Mouse (Mus musculus): Measurements from ENCODE around the gene Dusp3. TPM values are rescaled to one million over a fixed set of nuclear protein-coding genes. Genes with fewer than 3 reads are reported as not detected.

Dusp3 gene
- polyA plus RNA-seq, 1 experiment = 0.02 TPM

DNA sequence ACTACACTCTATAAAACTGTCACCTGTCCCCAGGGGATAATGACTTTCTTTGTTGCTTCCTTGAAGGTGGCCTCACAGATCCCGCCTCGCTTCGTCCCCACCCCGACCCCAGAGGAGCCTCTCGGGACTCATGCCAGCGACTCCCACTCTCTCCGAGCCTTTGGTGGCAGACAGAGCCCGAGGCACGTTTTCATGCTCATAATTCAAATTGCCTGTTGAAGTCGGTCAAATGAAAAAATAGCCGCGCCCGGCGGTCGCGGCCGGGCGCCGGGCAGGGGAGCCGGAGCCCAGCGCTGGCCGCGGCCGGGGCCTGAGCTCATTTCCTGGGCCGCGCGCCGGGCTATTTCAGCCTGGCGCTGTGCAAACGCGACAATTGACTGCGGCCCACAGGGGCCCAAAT, 49.7 kb downstream of the Dusp3 start:
- H3K36me3 ChIP-seq (ENCODE audit: control insufficient read depth) = no peaks in the 10 kb centered on the region
- peak overlapping the region; percentile 30 for H3K4me3 ChIP-seq (replicated peaks)
- peaks cover 39% of the 10 kb centered on the region for H3K27me3 ChIP-seq (ENCODE audit: control insufficient read depth)
- no peak for TF ChIP-seq TAL1 (IDR thresholded peaks at IDR 0.05; ENCODE audit: low read length)
- TF ChIP-seq GATA1 (IDR thresholded peaks at IDR 0.05; ENCODE audit: low read length) = no peak
- no peaks in the 10 kb centered on the region for H3K9me3 ChIP-seq (ENCODE audit: control insufficient read depth, low read length)
- no peaks in the 10 kb centered on the region; the same call in 1 of the 2 replicates for H3K4me1 ChIP-seq (ENCODE audit: control insufficient read depth)

DNA sequence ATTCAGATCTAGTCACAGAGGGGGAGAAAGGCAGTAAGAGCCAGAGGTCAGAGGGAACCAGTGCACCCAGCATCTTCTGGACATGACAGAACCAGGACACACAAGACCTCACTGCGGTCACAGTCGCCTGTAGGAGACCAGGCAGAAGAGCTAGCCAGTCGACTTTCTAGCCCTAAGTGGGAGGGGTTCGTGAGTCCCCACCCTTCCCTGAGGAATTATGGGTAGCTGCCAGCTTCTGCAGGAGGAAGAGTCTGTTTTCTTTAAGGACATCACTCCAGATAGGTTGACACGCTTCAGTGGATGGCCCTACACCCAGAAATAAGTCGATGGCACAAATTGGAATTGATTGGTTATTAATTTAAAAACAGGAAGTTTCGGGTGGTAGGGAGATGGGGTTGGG, 50.4 kb downstream of the Dusp3 start:
- Histone ChIP-seq H3K4me3 (replicated peaks) (no peak overlapping the region), H3K4me1 (ENCODE audit: control insufficient read depth) (no peaks in the 10 kb centered on the region; the same call in 1 of the 2 replicates), H3K36me3 (ENCODE audit: control insufficient read depth) (no peaks in the 10 kb centered on the region), H3K9me3 (ENCODE audit: control insufficient read depth, low read length) (no peaks in the 10 kb centered on the region), H3K27me3 (ENCODE audit: control insufficient read depth) (peaks cover 39% of the 10 kb centered on the region)
- TF ChIP-seq GATA1 (IDR thresholded peaks at IDR 0.05; ENCODE audit: low read length) (no peak), TAL1 (IDR thresholded peaks at IDR 0.05; ENCODE audit: low read length) (no peak)

DNA sequence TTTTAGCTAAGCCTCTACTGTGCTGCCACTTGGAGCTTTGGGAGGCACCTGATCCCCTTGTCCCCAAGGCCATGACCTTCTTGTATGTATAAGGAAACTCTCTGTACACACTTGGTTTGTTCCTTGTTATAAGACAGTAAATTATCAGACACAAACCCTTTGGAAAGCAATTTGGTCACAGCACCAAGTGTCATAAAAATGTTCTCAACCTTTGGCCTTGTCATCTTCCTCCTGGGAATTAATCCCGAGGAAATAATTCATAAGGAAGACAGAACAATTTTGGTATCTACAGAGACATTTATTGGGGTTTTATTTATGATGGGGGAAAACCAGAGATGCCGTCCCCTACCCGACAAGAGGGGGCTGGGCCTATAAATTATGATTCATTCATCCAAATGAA, 51.1 kb downstream of the Dusp3 start:
- Histone ChIP-seq H3K9me3 (ENCODE audit: control insufficient read depth, low read length) (no peaks in the 10 kb centered on the region), H3K4me1 (ENCODE audit: control insufficient read depth) (no peaks in the 10 kb centered on the region; the same call in 1 of the 2 replicates), H3K4me3 (replicated peaks) (no peak overlapping the region), H3K27me3 (ENCODE audit: control insufficient read depth) (peaks cover 36% of the 10 kb centered on the region), H3K36me3 (ENCODE audit: control insufficient read depth) (no peaks in the 10 kb centered on the region)
- TF ChIP-seq TAL1 (IDR thresholded peaks at IDR 0.05; ENCODE audit: low read length) = no peak
- no peak for TF ChIP-seq GATA1 (IDR thresholded peaks at IDR 0.05; ENCODE audit: low read length)

GRCm38 (mm10) chr11:101931978-101932377, 54.8 kb downstream of the Dusp3 start:
- peaks cover 11% of the 10 kb centered on the region for H3K27me3 ChIP-seq (ENCODE audit: control insufficient read depth)
- H3K4me1 ChIP-seq (ENCODE audit: control insufficient read depth) = no peaks in the 10 kb centered on the region; the same call in 1 of the 2 replicates
- no peaks in the 10 kb centered on the region for H3K36me3 ChIP-seq (ENCODE audit: control insufficient read depth)
- no peak overlapping the region for H3K4me3 ChIP-seq (replicated peaks)
- no peak for TF ChIP-seq TAL1 (IDR thresholded peaks at IDR 0.05; ENCODE audit: low read length)
- no peak for TF ChIP-seq GATA1 (IDR thresholded peaks at IDR 0.05; ENCODE audit: low read length)
- no peaks in the 10 kb centered on the region for H3K9me3 ChIP-seq (ENCODE audit: control insufficient read depth, low read length)

DNA sequence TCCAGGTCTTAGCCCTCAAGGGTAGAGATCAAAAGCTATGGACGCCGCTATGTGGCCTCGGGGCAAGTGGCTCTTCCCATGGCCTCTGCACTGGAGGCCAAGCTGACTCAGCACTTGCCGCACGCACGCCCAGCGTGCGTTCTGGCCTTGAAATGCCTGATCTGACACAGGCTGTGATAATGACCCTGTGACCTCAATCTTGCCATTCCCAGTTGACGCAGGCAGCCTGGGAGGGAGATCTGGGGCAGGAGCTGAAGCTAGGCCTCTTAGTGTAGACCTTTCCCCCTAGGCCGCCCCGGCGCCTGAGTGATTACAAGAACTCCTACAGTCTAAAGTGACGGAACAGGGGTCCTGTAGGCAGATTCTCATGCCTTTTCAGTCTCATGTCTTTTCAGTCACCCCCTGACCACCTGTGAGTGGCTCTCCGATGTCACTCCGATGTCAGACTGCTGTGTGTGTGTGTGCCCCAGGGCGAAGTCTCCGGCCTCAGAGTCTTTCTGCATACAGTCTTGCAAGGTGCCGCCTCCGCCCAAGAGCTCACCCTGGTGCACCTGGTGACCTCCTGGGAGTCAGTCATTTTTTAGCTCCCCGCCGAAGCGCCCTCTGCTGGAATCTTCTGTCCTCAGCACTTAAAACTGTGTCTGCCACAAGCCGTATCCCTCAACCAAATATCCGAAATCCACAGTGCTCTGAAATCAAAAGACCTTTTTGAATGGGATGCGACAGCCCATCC, 58.6 kb downstream of the Dusp3 start:
- no peak overlapping the region for H3K4me3 ChIP-seq (replicated peaks)
- H3K27me3 ChIP-seq (ENCODE audit: control insufficient read depth) = no peaks in the 10 kb centered on the region
- no peaks in the 10 kb centered on the region for H3K9me3 ChIP-seq (ENCODE audit: control insufficient read depth, low read length)
- TF ChIP-seq TAL1 (IDR thresholded peaks at IDR 0.05; ENCODE audit: low read length) (no peak), GATA1 (IDR thresholded peaks at IDR 0.05; ENCODE audit: low read length) (no peak)
- no peaks in the 10 kb centered on the region for H3K36me3 ChIP-seq (ENCODE audit: control insufficient read depth)
- H3K4me1 ChIP-seq (ENCODE audit: control insufficient read depth) = no peaks in the 10 kb centered on the region

GRCm38 (mm10) chr11:101926951-101927589, 59.7 kb downstream of the Dusp3 start:
- Histone ChIP-seq H3K9me3 (ENCODE audit: control insufficient read depth, low read length) (no peaks in the 10 kb centered on the region), H3K27me3 (ENCODE audit: control insufficient read depth) (no peaks in the 10 kb centered on the region), H3K36me3 (ENCODE audit: control insufficient read depth) (no peaks in the 10 kb centered on the region), H3K4me3 (replicated peaks) (no peak overlapping the region), H3K4me1 (ENCODE audit: control insufficient read depth) (no peaks in the 10 kb centered on the region)
- no peak for TF ChIP-seq GATA1 (IDR thresholded peaks at IDR 0.05; ENCODE audit: low read length)
- TF ChIP-seq TAL1 (IDR thresholded peaks at IDR 0.05; ENCODE audit: low read length) = no peak

DNA sequence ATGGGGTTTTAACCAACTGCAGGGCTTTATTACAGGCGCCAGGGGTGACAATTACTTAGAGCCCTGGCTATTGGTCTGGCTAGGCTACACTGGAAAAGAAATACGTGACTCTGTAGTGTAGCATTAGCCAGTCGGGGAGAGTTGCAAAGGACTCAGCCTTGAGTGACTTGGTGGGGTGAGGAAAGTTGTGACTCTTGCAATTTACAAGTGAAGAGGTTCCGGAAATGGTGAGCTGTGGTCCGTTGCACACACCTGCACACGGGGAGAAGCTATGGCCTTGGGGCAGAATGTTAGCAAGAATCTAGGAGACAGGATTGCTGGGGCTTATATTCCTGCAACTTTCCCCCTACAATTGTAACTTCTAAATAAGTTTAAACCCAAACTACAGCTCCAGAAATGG, 61.2 kb downstream of the Dusp3 start:
- Histone ChIP-seq H3K4me1 (ENCODE audit: control insufficient read depth) (no peaks in the 10 kb centered on the region), H3K9me3 (ENCODE audit: control insufficient read depth, low read length) (no peaks in the 10 kb centered on the region), H3K36me3 (ENCODE audit: control insufficient read depth) (no peaks in the 10 kb centered on the region), H3K4me3 (replicated peaks) (no peak overlapping the region), H3K27me3 (ENCODE audit: control insufficient read depth) (no peaks in the 10 kb centered on the region)
- TF ChIP-seq GATA1 (IDR thresholded peaks at IDR 0.05; ENCODE audit: low read length) (no peak), TAL1 (IDR thresholded peaks at IDR 0.05; ENCODE audit: low read length) (no peak)

- H3K4me1 ChIP-seq (ENCODE audit: control insufficient read depth) = no peaks in the 10 kb centered on the region
- TF ChIP-seq TAL1 (IDR thresholded peaks at IDR 0.05; ENCODE audit: low read length) = no peak
- no peak for TF ChIP-seq GATA1 (IDR thresholded peaks at IDR 0.05; ENCODE audit: low read length)
- H3K27me3 ChIP-seq (ENCODE audit: control insufficient read depth) = no peaks in the 10 kb centered on the region
- H3K9me3 ChIP-seq (ENCODE audit: control insufficient read depth, low read length) = no peaks in the 10 kb centered on the region
- no peak overlapping the region for H3K4me3 ChIP-seq (replicated peaks)
- H3K36me3 ChIP-seq (ENCODE audit: control insufficient read depth) = no peaks in the 10 kb centered on the region
Observed at GRCm38 (mm10) chr11:101924441-101924976, 62.3 kb downstream of the Dusp3 start.

- no peaks in the 10 kb centered on the region for H3K27me3 ChIP-seq (ENCODE audit: control insufficient read depth)
- no peak overlapping the region for H3K4me3 ChIP-seq (replicated peaks)
- H3K9me3 ChIP-seq (ENCODE audit: control insufficient read depth, low read length) = no peaks in the 10 kb centered on the region
- TF ChIP-seq TAL1 (IDR thresholded peaks at IDR 0.05; ENCODE audit: low read length) (no peak), GATA1 (IDR thresholded peaks at IDR 0.05; ENCODE audit: low read length) (no peak)
- no peaks in the 10 kb centered on the region for H3K36me3 ChIP-seq (ENCODE audit: control insufficient read depth)
- no peaks in the 10 kb centered on the region for H3K4me1 ChIP-seq (ENCODE audit: control insufficient read depth)
Observed at GRCm38 (mm10) chr11:101923988-101924387, 62.8 kb downstream of the Dusp3 start.
